Mouse (Mus musculus) lung, embryonic 14.5 days (tissue): Measurements from ENCODE around the gene Atp5g3. TPM values are rescaled to one million over a fixed set of nuclear protein-coding genes. Genes with fewer than 3 reads are reported as not detected.

Experiments
- ATAC-seq: fragments of 200-750 bp; cut with Nextera tagmentation; 2 replicates; pipeline ENCODE4 v1.8.0; 2017; ENCODE audit warnings: mild to moderate bottlenecking, moderate TSS enrichment, moderate library complexity; ENCODE audit not compliant: insufficient read depth
- DNase-seq: peaks from one replicate; pipeline ENCODE4 v3.0.0-alpha.2; 2015
- H3K27ac ChIP-seq: fragments of 300-500 bp; sonication (generic); 2 replicates; pipeline ENCODE4 v1.5.1; 2014; ENCODE audit warnings: low read depth, mild to moderate bottlenecking, moderate library complexity
- H3K27me3 ChIP-seq: fragments of 300-500 bp; sonication (generic); 2 replicates; pipeline ENCODE4 v1.6.1; 2014; ENCODE audit warnings: low read length, control low read depth; ENCODE audit not compliant: insufficient read depth
- H3K36me3 ChIP-seq: fragments of 300-500 bp; sonication (generic); 2 replicates; pipeline ENCODE4 v1.6.1; 2014; ENCODE audit warnings: control low read depth; ENCODE audit not compliant: insufficient read depth
- H3K4me1 ChIP-seq: fragments of 300-500 bp; sonication (generic); 2 replicates; pipeline ENCODE4 v1.6.1; 2014; ENCODE audit warnings: antibody characterized with exemption, control low read depth; ENCODE audit not compliant: insufficient read depth
- H3K4me2 ChIP-seq: fragments of 300-500 bp; sonication (generic); 2 replicates; pipeline ENCODE4 v1.6.1; 2014; ENCODE audit warnings: mild to moderate bottlenecking
- H3K4me3 ChIP-seq: fragments of 300-500 bp; sonication (generic); 2 replicates; pipeline ENCODE4 v1.5.1; 2014; ENCODE audit warnings: low read depth, low read length
- H3K9ac ChIP-seq: fragments of 300-500 bp; sonication (generic); 2 replicates; pipeline ENCODE4 v1.6.1; 2014
- H3K9me3 ChIP-seq: fragments of 300-500 bp; sonication (generic); 2 replicates; pipeline ENCODE4 v1.6.1; 2016; ENCODE audit warnings: low read depth, low read length, control low read depth
- CTCF ChIP-seq: IDR thresholded peaks from 2 replicates; pipeline ENCODE4 v1.5.1; 2016; ENCODE audit warnings: antibody characterized with exemption, low read depth
- WGBS: fragments of 180-500 bp; shearing (Covaris S2); extraction: QIAGEN DNeasy Blood & Tissue Kit; methylation state at CpG from one replicate; pipeline ENCODE4 v1.1.7; 2014; 5-methylcytosine and 5-hydroxymethylcytosine counted together
- polyA plus RNA-seq: library from polyadenylated mRNA; unstranded; fragments of >200 nt; fragmentation: Nextera tagmentation; extraction: Ambion mirVana; gene quantifications from 2 replicates; pipeline ENCODE4 v1.2.1, GENCODE M21; 2014

Gene Atp5g3
- 1,132 and 1,137 TPM in 2 replicates for polyA plus RNA-seq

- Histone ChIP-seq H3K4me2 (peak within 1 kb of the TSS; percentile 74), H3K27ac (peak within 1 kb of the TSS; percentile 92), H3K36me3 (peaks cover 34% of the 10 kb centered on the region), H3K4me1 (no peaks in the 10 kb centered on the region), H3K27me3 (no peaks in the 10 kb centered on the region), H3K9ac (peak within 1 kb of the TSS; percentile 100), H3K4me3 (peak within 1 kb of the TSS; percentile 99), H3K9me3 (no peaks in the 10 kb centered on the region)
- peak; percentile 96 for DNase-seq
- WGBS: under 1% methylated on average over 36 of the region's 38 CpGs
- ATAC-seq: peak; percentile 96
- no peak for TF ChIP-seq CTCF
Measured at GRCm38 (mm10) chr2:73911175-73911700, at the start of gene Atp5g3. Gene Atp5g3, minus strand, starts transcription at chr2:73911326.

DNA sequence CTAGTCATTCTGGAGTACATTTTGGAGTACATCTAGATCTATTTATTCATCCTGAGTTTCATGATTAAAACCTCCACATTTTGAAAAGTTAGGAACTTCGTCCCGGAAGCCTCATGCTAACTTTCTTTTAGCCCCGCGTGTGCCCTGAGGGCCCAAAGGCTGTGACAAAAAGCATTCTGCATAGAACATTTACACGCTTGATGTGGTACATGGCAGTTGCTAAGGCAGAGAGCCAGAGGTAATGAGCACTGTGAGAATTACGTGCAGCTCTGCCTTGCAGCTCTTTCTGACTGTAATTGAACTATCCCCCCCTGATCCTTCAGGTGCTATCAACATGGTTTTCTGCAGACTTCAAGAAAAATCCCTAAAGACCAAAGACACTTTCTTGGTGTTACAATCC is 47.2 kb upstream of the Atp5g3 start:
- Histone ChIP-seq H3K4me3 (no peak overlapping the region), H3K4me1 (no peaks in the 10 kb centered on the region), H3K9me3 (no peaks in the 10 kb centered on the region), H3K27ac (no peak overlapping the region), H3K27me3 (no peaks in the 10 kb centered on the region), H3K4me2 (no peak overlapping the region), H3K9ac (no peak overlapping the region), H3K36me3 (no peaks in the 10 kb centered on the region)
- DNase-seq (no peak), ATAC-seq (no peak)
- WGBS: 84% methylated on average over 6 of the region's 6 CpGs
- TF ChIP-seq CTCF: no peak

DNA sequence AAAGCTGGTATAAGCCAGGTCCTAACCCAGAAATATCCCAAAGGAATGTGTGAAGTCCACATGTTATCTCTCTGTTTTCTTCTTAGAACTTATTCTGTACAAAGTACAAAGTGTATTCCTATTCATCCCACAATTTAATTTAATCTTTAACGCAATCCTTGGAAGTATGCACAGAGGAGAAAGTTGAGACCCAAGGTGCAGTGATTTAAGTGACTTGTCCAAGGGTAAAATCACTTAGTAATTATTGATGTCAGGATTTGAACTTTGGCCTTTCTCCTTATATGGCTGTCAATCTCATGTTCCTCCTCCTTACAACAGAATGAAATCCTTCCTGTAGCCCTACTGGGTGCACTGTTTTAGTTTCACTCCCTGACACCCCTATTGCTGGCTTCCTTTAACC is 42.5 kb upstream of the Atp5g3 start:
- H3K27ac ChIP-seq: no peak overlapping the region
- DNase-seq (no peak), ATAC-seq (no peak)
- 89% methylated on average over 1 of the region's 1 CpGs for WGBS
- H3K9me3 ChIP-seq: no peaks in the 10 kb centered on the region
- H3K4me2 ChIP-seq: no peak overlapping the region
- no peak overlapping the region for H3K9ac ChIP-seq
- no peaks in the 10 kb centered on the region for H3K4me1 ChIP-seq
- TF ChIP-seq CTCF: no peak
- H3K27me3 ChIP-seq: no peaks in the 10 kb centered on the region
- no peak overlapping the region for H3K4me3 ChIP-seq
- H3K36me3 ChIP-seq: no peaks in the 10 kb centered on the region

DNA sequence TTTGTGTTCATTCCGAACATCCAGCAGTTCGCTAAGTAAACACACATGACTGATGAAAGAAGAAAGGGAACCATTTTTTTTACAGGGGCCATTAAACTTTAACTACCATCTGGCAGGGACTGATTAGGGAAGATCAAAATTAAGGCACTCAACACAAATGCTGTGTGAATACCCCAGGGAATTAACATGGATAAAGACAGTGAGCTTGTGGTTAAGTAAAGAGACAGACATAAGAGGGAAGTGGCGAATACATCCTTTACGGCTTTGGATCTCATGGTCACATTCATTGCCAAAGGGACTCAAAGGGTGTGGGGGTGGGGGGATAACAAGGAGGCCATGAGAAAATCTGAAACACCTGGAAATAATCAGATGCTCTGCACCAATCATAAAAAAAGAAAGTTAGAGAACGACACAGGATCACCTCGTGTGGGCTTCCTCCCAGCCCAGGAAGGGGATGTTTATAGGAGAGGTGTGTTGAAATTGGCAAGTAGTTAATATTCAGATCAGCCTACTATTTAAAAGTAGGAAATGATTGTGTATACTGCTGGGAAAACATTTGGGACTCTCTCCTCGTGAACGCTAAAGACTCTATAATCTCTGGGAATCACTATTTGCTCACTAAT is 41.6 kb upstream of the Atp5g3 start:
- Histone ChIP-seq H3K4me1 (no peaks in the 10 kb centered on the region), H3K27ac (no peak overlapping the region), H3K36me3 (no peaks in the 10 kb centered on the region), H3K9me3 (no peaks in the 10 kb centered on the region), H3K4me2 (no peak overlapping the region), H3K4me3 (no peak overlapping the region), H3K27me3 (no peaks in the 10 kb centered on the region), H3K9ac (no peak overlapping the region)
- no peak for ATAC-seq
- 34% methylated on average over 8 of the region's 8 CpGs for WGBS
- TF ChIP-seq CTCF: no peak
- DNase-seq: no peak

- ATAC-seq (no peak), DNase-seq (no peak)
- H3K27me3 ChIP-seq: no peaks in the 10 kb centered on the region
- H3K27ac ChIP-seq: no peak overlapping the region
- H3K9me3 ChIP-seq: no peaks in the 10 kb centered on the region
- H3K4me2 ChIP-seq: no peak overlapping the region
- H3K4me1 ChIP-seq: no peaks in the 10 kb centered on the region
- H3K4me3 ChIP-seq: no peak overlapping the region
- 75% methylated on average over 2 of the region's 2 CpGs for WGBS
- peak; percentile 18; the same call in 1 of the 2 replicates for TF ChIP-seq CTCF
- no peak overlapping the region for H3K9ac ChIP-seq
- H3K36me3 ChIP-seq: no peaks in the 10 kb centered on the region
Measured at GRCm38 (mm10) chr2:73947360-73947759, 36.2 kb upstream of the Atp5g3 start.

GRCm38 (mm10) chr2:73943735-73944134 is 32.6 kb upstream of the Atp5g3 start:
- ATAC-seq (no peak), DNase-seq (no peak)
- Histone ChIP-seq H3K27me3 (no peaks in the 10 kb centered on the region), H3K36me3 (no peaks in the 10 kb centered on the region), H3K4me3 (no peak overlapping the region), H3K9me3 (no peaks in the 10 kb centered on the region), H3K4me2 (no peak overlapping the region), H3K9ac (no peak overlapping the region), H3K4me1 (no peaks in the 10 kb centered on the region), H3K27ac (no peak overlapping the region)
- no peak for TF ChIP-seq CTCF
- WGBS: 90% methylated on average over 8 of the region's 8 CpGs

DNA sequence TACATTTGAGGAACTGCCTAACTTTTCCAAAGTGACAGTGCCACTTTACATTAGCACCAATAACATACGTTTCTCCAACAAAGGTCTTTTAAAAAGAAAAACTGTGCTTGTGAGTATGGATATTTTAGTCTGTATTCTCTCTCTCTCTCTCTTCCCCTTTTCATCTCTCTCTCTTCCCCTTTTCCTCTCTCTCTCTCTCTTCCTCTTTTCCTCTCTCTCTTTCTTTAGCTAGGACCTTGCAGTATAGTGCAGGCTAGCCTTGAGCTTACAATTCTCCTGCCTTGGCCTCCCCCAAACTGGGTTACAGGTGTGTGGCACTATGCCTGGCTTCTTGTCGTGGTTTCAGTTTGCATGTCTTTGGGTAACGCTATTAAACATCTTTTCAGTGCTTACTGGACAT is 31.7 kb upstream of the Atp5g3 start:
- no peaks in the 10 kb centered on the region for H3K27me3 ChIP-seq
- no peaks in the 10 kb centered on the region for H3K36me3 ChIP-seq
- ATAC-seq (no peak), DNase-seq (no peak)
- no peaks in the 10 kb centered on the region for H3K4me1 ChIP-seq
- no peak overlapping the region for H3K27ac ChIP-seq
- no peak overlapping the region for H3K4me3 ChIP-seq
- WGBS: 50% methylated on average over 3 of the region's 3 CpGs
- no peak overlapping the region for H3K9ac ChIP-seq
- H3K4me2 ChIP-seq: no peak overlapping the region
- no peak for TF ChIP-seq CTCF
- no peaks in the 10 kb centered on the region for H3K9me3 ChIP-seq
